Mouse (Mus musculus): ENCODE measurements at regions not wholly inside any gene's neighbourhood (a gene's known extent, or its start where the extent isn't known, plus 50 kb on each side); places are given as distances from the start of the nearest gene placed in this dataset.

DNA sequence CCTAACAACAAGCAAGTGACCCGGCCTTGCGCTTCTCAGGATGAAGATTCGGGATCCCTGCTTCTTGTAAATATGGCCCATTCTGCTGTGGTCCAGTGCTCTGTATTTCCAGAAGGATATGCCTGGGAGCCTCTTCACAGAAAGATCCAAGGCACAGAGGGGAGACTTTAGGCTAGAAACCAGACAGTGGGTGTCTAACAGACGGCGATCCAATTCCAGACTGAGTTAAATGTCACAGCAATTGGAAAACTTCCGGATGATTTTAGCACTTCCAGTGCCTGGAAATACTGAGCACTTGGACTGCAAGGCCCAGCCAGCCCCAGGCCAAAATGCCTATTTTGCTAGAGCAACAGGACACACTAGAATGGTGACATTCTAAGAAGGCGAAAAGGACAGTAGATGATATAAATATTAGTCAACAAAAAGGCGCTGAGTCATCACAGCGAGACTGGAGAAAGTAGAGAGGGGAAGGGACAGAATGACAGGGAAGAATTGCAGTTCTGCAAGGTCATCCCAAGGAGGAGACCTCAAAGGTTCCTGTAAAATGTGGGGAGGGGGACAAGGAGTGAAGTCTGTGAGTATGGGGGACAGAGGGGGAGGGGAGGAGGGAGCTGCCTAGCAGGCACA, 111.7 kb upstream of the Msx2 start:
- DNase-seq (ENCODE audit: low spot score): no peak

GRCm38 (mm10) chr13:53553876-53554577, 81.2 kb upstream of the Msx2 start:
- peak; percentile 74 for DNase-seq (ENCODE audit: low spot score)

DNA sequence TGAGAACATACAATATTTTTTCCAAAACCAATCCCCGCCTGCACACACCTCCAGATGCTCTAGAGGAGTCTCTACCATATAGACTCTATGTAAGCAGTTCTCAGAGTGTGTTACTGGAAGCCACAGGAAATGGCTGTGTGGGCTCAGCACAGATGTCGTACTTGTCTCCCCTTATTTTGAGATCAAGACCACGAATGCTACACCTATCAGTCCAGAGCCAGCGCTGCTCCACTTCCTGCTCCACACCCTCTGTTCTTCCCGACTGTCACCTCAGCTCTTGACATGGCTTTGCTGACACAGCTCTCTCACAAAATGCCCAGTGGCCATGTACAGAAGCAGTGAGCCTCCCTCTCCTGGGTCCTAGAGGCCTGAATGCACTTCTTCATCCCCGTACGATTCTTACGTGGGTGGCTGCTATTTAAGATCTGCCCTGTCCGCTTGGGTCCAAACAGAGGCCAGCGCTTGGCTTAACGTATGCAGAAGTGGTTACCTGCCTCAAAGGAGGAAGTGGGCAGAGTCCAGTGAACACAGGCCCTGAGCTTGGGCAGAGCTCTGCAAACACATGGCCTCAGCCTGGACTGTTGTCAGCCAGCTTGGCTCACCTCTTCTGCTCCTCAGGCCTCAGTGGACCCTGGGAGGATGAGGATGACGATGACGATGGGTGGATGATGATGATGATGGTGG, 80.5 kb upstream of the Msx2 start:
- DNase-seq (ENCODE audit: low spot score): no peak

DNA sequence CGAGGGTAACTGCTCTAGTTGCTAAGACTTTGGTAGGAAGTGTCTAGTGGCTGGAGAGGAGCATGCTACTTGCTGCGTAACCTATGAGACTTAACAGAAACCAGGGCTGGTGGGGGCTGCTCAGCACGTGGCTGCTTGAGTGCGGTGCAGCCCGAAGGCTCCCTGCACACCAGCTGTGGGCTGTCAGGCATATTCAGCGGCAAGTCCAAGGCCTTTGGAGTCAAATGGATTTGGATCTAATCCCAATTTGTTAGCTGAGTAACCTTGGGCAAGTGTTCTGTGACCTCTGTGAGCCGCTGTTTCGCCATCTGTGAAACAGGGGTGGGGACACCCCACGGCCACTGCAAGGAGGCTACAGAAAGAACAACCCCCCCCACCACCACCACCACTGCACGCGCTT, 75.5 kb upstream of the Msx2 start:
- DNase-seq (ENCODE audit: low spot score): no peak

- DNase-seq (ENCODE audit: low spot score): peak; percentile 71
Observed at GRCm38 (mm10) chr13:53543291-53543690, 70.4 kb upstream of the Msx2 start.

DNA sequence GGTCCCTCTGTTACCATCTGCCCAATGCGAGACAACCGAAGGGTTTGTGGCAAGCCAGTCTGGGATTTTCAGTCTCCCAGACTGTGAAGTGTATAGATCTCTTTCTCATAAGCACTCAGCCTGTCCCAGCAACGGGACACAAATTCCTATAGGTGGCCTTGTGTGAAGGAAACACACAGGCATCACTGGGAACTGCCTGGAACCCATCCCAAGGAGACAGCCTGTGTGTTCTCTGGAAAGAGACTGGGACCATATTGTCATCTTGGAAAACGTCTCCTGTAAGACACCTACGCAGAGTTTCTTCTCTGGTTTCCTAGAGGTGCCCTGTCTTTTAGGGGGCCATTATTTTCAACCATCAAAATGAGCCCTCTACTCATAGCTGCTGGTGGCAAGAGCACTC, 66.9 kb upstream of the Msx2 start:
- no peak for DNase-seq (ENCODE audit: low spot score)

GRCm38 (mm10) chr13:53537937-53538336, 65.1 kb upstream of the Msx2 start:
- no peak for DNase-seq (ENCODE audit: low spot score)

DNA sequence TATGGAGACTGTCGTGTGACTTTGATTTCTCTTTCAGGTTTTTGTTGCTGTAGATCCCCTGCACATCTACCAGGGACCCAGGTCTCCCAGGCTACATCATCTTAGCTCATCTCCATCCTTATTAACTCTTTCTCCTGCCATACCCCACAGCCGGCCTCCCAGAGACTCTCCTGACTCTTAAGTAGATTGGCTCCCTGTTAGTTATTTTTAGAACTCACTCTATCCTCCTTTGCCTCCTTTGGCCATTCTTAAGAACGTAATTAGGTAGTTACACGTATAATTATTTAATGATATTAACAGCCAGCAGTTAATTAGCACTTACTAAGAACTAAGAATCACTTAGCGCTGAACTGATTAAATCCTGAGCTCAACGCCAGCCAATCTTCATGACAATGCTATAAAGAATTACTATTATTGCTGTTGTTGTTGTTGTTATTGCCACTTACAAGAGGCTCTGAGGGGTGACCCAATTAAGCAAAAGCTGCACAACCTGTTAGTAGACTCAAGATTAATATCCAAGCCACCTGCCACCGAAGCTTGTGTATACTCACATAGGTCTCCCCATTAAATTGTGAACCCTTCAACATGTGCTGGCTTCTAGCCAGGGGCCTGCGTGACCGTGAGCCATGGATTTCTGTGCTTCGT, 63.0 kb upstream of the Msx2 start:
- no peak for DNase-seq (ENCODE audit: low spot score)

DNA sequence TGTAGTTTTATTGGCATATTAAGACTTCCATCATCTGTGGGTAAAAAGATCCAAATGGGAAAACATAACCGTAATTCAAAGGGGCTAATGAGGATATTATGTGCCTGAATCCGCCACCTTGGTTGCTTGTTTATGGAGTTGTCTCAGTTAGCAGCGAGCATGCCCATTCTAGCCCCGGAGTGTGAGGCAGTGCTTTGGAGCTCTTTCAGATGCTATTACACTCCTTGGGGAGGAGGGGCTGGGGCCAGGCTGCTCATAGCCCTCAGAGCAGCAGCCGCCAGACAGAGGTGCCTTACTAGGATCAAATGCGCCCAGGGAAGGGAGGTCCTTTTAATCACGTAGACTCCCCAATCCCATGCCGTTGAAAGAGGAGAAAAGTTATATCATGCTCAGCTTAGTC, 60.9 kb upstream of the Msx2 start:
- DNase-seq (ENCODE audit: low spot score): peak; percentile 26

- DNase-seq (ENCODE audit: low spot score): no peak
Observed at GRCm38 (mm10) chr13:53526880-53527279, 54.0 kb upstream of the Msx2 start.

DNA sequence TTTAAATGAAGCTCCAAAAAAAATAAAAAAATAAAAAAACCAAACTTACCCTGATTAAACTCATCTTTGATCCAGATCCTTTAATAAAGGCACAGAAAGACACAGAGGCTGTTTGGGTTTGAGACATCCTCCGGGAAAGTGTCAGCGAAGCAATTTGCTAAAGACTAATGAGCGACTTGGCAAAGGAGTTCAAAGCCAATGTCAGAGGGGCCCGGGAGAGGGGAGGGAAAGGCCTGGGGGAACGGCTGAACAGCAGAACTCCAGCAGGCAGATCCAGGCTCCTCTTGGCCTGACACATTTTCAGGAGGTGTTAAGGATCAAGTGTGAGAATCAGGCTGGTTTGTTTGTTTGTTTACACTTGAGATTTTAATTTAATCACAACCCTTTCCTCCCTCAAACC, 49.9 kb upstream of the Msx2 start:
- no peak for DNase-seq (ENCODE audit: low spot score)

All from embryo, embryonic 10 days (tissue).